Mouse (Mus musculus) small intestine, adult 2 months (tissue): Measurements from ENCODE around the gene B3galnt1.

Experiments used
- CTCF ChIP-seq: fragments of 200-500 bp; IDR thresholded peaks from 2 replicates; pipeline ENCODE4 v1.5.1; 2012; ENCODE audit warnings: low read depth, mild to moderate bottlenecking, control low read depth, inconsistent platforms, low read length, moderate library complexity, mixed read lengths; ENCODE audit not compliant: insufficient replicate concordance, insufficient read length; ENCODE audit errors: extremely low read depth
- POLR2A ChIP-seq: fragments of 200-500 bp; IDR thresholded peaks from 2 replicates; pipeline ENCODE4 v1.6.1; 2012; ENCODE audit warnings: low read depth, mild to moderate bottlenecking, control low read depth, inconsistent platforms, low read length, moderate library complexity

GRCm38 (mm10) chr3:69576715-69577114 is 22.0 kb downstream of the B3galnt1 start:
- TF ChIP-seq CTCF (no peak), POLR2A (no peak)
